Mouse (Mus musculus): ENCODE results near the gene Wwc1. TPM values are rescaled to one million over a fixed set of nuclear protein-coding genes. Genes with fewer than 3 reads are reported as not detected.
A peak's percentile ranks its signal among the peaks of the same experiment; 100 is the strongest.

Gene Wwc1
- total RNA-seq, 1 experiment, result 30.4 TPM

- Histone ChIP-seq H3K9ac (ENCODE audit: insufficient read depth, low read depth, low read length, poor library complexity, severe bottlenecking) (no peak overlapping the region), H3K9me3 (ENCODE audit: control insufficient read depth, insufficient read depth, low read depth, low read length) (no peaks in the 10 kb centered on the region), H3K36me3 (ENCODE audit: control insufficient read depth, insufficient read depth, low read length, poor library complexity, severe bottlenecking) (peaks cover 2% of the 10 kb centered on the region; the same call in 1 of the 2 replicates), H3K4me1 (ENCODE audit: control insufficient read depth in 2 of 2, insufficient read depth in 2 of 2, low read length in 2 of 2, poor library complexity in 1 of 2) (peaks cover 5 to 45% of the 10 kb centered on the region in 2 experiments; a peak in 3 of 4 replicates), H3K4me3 (ENCODE audit: insufficient read depth in 1 of 2, low read depth in 1 of 2, low read length in 2 of 2, poor library complexity in 1 of 2, severe bottlenecking in 1 of 2) (no peak overlapping the region), H3K27ac (ENCODE audit: insufficient read depth, low read depth, low read length, poor library complexity, severe bottlenecking) (no peak overlapping the region)
- in situ Hi-C loops (cut with MboI; ENCODE audit: low sequenced_read_pairs in 2 of 2, unreplicated experiment in 2 of 2), result no loop called here
- TF ChIP-seq MAFK (IDR thresholded peaks at IDR 0.05; ENCODE audit: insufficient read depth, low read depth, low read length), result no peak
- TF ChIP-seq CHD2 (IDR thresholded peaks at IDR 0.05; ENCODE audit: low read depth, low read length), result no peak
- TF ChIP-seq ZC3H11A (IDR thresholded peaks at IDR 0.05; ENCODE audit: borderline replicate concordance, low read depth, low read length), result no peak
- TF ChIP-seq HCFC1 (IDR thresholded peaks at IDR 0.05; ENCODE audit: borderline replicate concordance, insufficient read depth, low read length), result no peak
- TF ChIP-seq ZNF384 (IDR thresholded peaks at IDR 0.05; ENCODE audit: low read depth, low read length), result no peak
- DNase-seq (ENCODE audit: low read depth, low spot score), result no peak
Observed at GRCm38 (mm10) chr11:35928453-35928852, 51.9 kb downstream of the Wwc1 start.

GRCm38 (mm10) chr11:35927309-35927708, 53.0 kb downstream of the Wwc1 start:
- Histone ChIP-seq H3K4me1 (ENCODE audit: control insufficient read depth in 2 of 2, insufficient read depth in 2 of 2, low read length in 2 of 2, poor library complexity in 1 of 2) (peaks cover 10 to 45% of the 10 kb centered on the region in 2 experiments), H3K27ac (ENCODE audit: insufficient read depth, low read depth, low read length, poor library complexity, severe bottlenecking) (no peak overlapping the region)
- in situ Hi-C loops (cut with MboI; ENCODE audit: low sequenced_read_pairs in 2 of 2, unreplicated experiment in 2 of 2), result no loop called here

GRCm38 (mm10) chr11:35925592-35925991, 54.7 kb downstream of the Wwc1 start:
- DNase-seq (ENCODE audit: low read depth, low spot score), result no peak
- in situ Hi-C loops (cut with MboI; ENCODE audit: low sequenced_read_pairs in 2 of 2, unreplicated experiment in 2 of 2), result no loop called here
- peaks cover 12 to 37% of the 10 kb centered on the region in 2 experiments for H3K4me1 ChIP-seq (ENCODE audit: control insufficient read depth in 2 of 2, insufficient read depth in 2 of 2, low read length in 2 of 2, poor library complexity in 1 of 2)
- H3K9me3 ChIP-seq (ENCODE audit: control insufficient read depth, insufficient read depth, low read depth, low read length), result no peaks in the 10 kb centered on the region
- TF ChIP-seq CHD2 (IDR thresholded peaks at IDR 0.05; ENCODE audit: low read depth, low read length) (0 out of 2 replicates have a peak, but pooled peaks have one; percentile 34), ZNF384 (IDR thresholded peaks at IDR 0.05; ENCODE audit: low read depth, low read length) (no peak)
- no peak overlapping the region for H3K4me3 ChIP-seq (ENCODE audit: insufficient read depth in 1 of 2, low read depth in 1 of 2, low read length in 2 of 2, poor library complexity in 1 of 2, severe bottlenecking in 1 of 2)
- no peaks in the 10 kb centered on the region; the same call in 1 of the 2 replicates for H3K36me3 ChIP-seq (ENCODE audit: control insufficient read depth, insufficient read depth, low read length, poor library complexity, severe bottlenecking)
- H3K9ac ChIP-seq (ENCODE audit: insufficient read depth, low read depth, low read length, poor library complexity, severe bottlenecking), result no peak overlapping the region
- H3K27ac ChIP-seq (ENCODE audit: insufficient read depth, low read depth, low read length, poor library complexity, severe bottlenecking), result no peak overlapping the region; the same call in 1 of the 2 replicates

More at GRCm38 (mm10) chr11:35927309-35927708, 53.0 kb downstream of the Wwc1 start:
- Histone ChIP-seq H3K4me3 (ENCODE audit: insufficient read depth in 1 of 2, low read depth in 1 of 2, low read length in 2 of 2, poor library complexity in 1 of 2, severe bottlenecking in 1 of 2) (no peak overlapping the region), H3K9me3 (ENCODE audit: control insufficient read depth, insufficient read depth, low read depth, low read length) (no peaks in the 10 kb centered on the region), H3K9ac (ENCODE audit: insufficient read depth, low read depth, low read length, poor library complexity, severe bottlenecking) (no peak overlapping the region), H3K36me3 (ENCODE audit: control insufficient read depth, insufficient read depth, low read length, poor library complexity, severe bottlenecking) (peaks cover 2% of the 10 kb centered on the region; the same call in 1 of the 2 replicates)
- TF ChIP-seq MAFK (IDR thresholded peaks at IDR 0.05; ENCODE audit: insufficient read depth, low read depth, low read length), result no peak
- TF ChIP-seq ZC3H11A (IDR thresholded peaks at IDR 0.05; ENCODE audit: borderline replicate concordance, low read depth, low read length), result no peak
- TF ChIP-seq CHD2 (IDR thresholded peaks at IDR 0.05; ENCODE audit: low read depth, low read length), result no peak
- TF ChIP-seq HCFC1 (IDR thresholded peaks at IDR 0.05; ENCODE audit: borderline replicate concordance, insufficient read depth, low read length), result no peak
- TF ChIP-seq ZNF384 (IDR thresholded peaks at IDR 0.05; ENCODE audit: low read depth, low read length), result no peak
- DNase-seq (ENCODE audit: low read depth, low spot score), result no peak

GRCm38 (mm10) chr11:35922205-35922873, 58.0 kb downstream of the Wwc1 start:
- no peak overlapping the region for H3K27ac ChIP-seq (ENCODE audit: insufficient read depth, low read depth, low read length, poor library complexity, severe bottlenecking)
- no peak overlapping the region for H3K9ac ChIP-seq (ENCODE audit: insufficient read depth, low read depth, low read length, poor library complexity, severe bottlenecking)
- no peak overlapping the region for H3K4me3 ChIP-seq (ENCODE audit: insufficient read depth in 1 of 2, low read depth in 1 of 2, low read length in 2 of 2, poor library complexity in 1 of 2, severe bottlenecking in 1 of 2)
- no peak for DNase-seq (ENCODE audit: low read depth, low spot score)
- no peaks in the 10 kb centered on the region; the same call in 1 of the 2 replicates for H3K36me3 ChIP-seq (ENCODE audit: control insufficient read depth, insufficient read depth, low read length, poor library complexity, severe bottlenecking)
- H3K4me1 ChIP-seq (ENCODE audit: control insufficient read depth in 2 of 2, insufficient read depth in 2 of 2, low read length in 2 of 2, poor library complexity in 1 of 2), result peaks cover 12 to 30% of the 10 kb centered on the region in 2 experiments
- in situ Hi-C loops (cut with MboI; ENCODE audit: low sequenced_read_pairs in 2 of 2, unreplicated experiment in 2 of 2), result no loop called here
- TF ChIP-seq CHD2 (IDR thresholded peaks at IDR 0.05; ENCODE audit: low read depth, low read length), result no peak
- TF ChIP-seq ZNF384 (IDR thresholded peaks at IDR 0.05; ENCODE audit: low read depth, low read length), result peak; percentile 75
- no peaks in the 10 kb centered on the region for H3K9me3 ChIP-seq (ENCODE audit: control insufficient read depth, insufficient read depth, low read depth, low read length)

- Histone ChIP-seq H3K9me3 (ENCODE audit: control insufficient read depth, insufficient read depth, low read depth, low read length) (no peaks in the 10 kb centered on the region), H3K4me1 (ENCODE audit: control insufficient read depth in 2 of 2, insufficient read depth in 2 of 2, low read length in 2 of 2, poor library complexity in 1 of 2) (peaks cover 9 to 23% of the 10 kb centered on the region in 2 experiments), H3K27ac (ENCODE audit: insufficient read depth, low read depth, low read length, poor library complexity, severe bottlenecking) (no peak overlapping the region), H3K9ac (ENCODE audit: insufficient read depth, low read depth, low read length, poor library complexity, severe bottlenecking) (no peak overlapping the region), H3K4me3 (ENCODE audit: insufficient read depth in 1 of 2, low read depth in 1 of 2, low read length in 2 of 2, poor library complexity in 1 of 2, severe bottlenecking in 1 of 2) (no peak overlapping the region), H3K36me3 (ENCODE audit: control insufficient read depth, insufficient read depth, low read length, poor library complexity, severe bottlenecking) (no peaks in the 10 kb centered on the region; the same call in 1 of the 2 replicates)
- no peak for DNase-seq (ENCODE audit: low read depth, low spot score)
- TF ChIP-seq HCFC1 (IDR thresholded peaks at IDR 0.05; ENCODE audit: borderline replicate concordance, insufficient read depth, low read length) (no peak), ZC3H11A (IDR thresholded peaks at IDR 0.05; ENCODE audit: borderline replicate concordance, low read depth, low read length) (no peak), ZNF384 (IDR thresholded peaks at IDR 0.05; ENCODE audit: low read depth, low read length) (no peak), MAFK (IDR thresholded peaks at IDR 0.05; ENCODE audit: insufficient read depth, low read depth, low read length) (no peak), CHD2 (IDR thresholded peaks at IDR 0.05; ENCODE audit: low read depth, low read length) (no peak)
- in situ Hi-C loops (cut with MboI; ENCODE audit: low sequenced_read_pairs in 2 of 2, unreplicated experiment in 2 of 2), result no loop called here
Observed at GRCm38 (mm10) chr11:35920776-35921175, 59.6 kb downstream of the Wwc1 start.

All from ES-E14 (cell line).